ENCODE assay signal across 19 mouse cellular contexts in genomic region chr17:50600178-50600577, GRCm38 (mm10).
A peak's percentile ranks its signal among the peaks of the same experiment; 100 is the strongest.
DNase-seq lines count a peak whose midpoint lies in the region; ATAC-seq and TF ChIP-seq lines count a peak whose summit lies in the region.
"Had no signal": no experiment of that assay in that cellular context is flagged by ENCODE, and none has a peak within 500 bp of the region (broad histone marks: within the 10 kb centered on the region; RNA-seq: fewer than 3 reads in every experiment).

No protein-coding gene starts in this region.

- no peaks in the 10 kb centered on the region for H3K36me3 ChIP-seq in heart, embryonic 16.5 days (ENCODE audit: control insufficient read depth, insufficient read depth)
- no peaks in the 10 kb centered on the region for H3K36me3 ChIP-seq in lung, embryonic 14.5 days (ENCODE audit: insufficient read depth)
- no peaks in the 10 kb centered on the region for H3K36me3 ChIP-seq in lung, postnatal 0 days (ENCODE audit: insufficient read depth, low read length)
- peaks cover 1 to 22% of the 10 kb centered on the region in 2 experiments; a peak in 3 of 4 replicates for H3K36me3 ChIP-seq in MEL (ENCODE audit: control insufficient read depth in 1 of 2, insufficient read depth in 2 of 2, low read length in 2 of 2)
- no peaks in the 10 kb centered on the region for H3K36me3 ChIP-seq in intestine, embryonic 16.5 days (ENCODE audit: control insufficient read depth, insufficient read depth, low read length)
- H3K36me3 ChIP-seq: limb, embryonic 10.5 days; neural tube, embryonic 12.5 days had no signal

- H3K4me1 ChIP-seq in heart, embryonic 16.5 days (ENCODE audit: control insufficient read depth, insufficient read depth, low read length) = peaks cover 9% of the 10 kb centered on the region
- H3K4me1 ChIP-seq in lung, embryonic 14.5 days (ENCODE audit: insufficient read depth) = no peaks in the 10 kb centered on the region
- no peaks in the 10 kb centered on the region; the same call in 1 of the 2 replicates for H3K4me1 ChIP-seq in lung, postnatal 0 days (ENCODE audit: insufficient read depth, low read depth, low read length)
- peaks cover 9 to 10% of the 10 kb centered on the region in 2 experiments for H3K4me1 ChIP-seq in MEL (ENCODE audit: control insufficient read depth in 1 of 2, insufficient read depth in 2 of 2, low read length in 2 of 2)
- peaks cover 8% of the 10 kb centered on the region for H3K4me1 ChIP-seq in intestine, embryonic 16.5 days (ENCODE audit: control insufficient read depth, insufficient read depth, low read length)
- H3K4me1 ChIP-seq: limb, embryonic 10.5 days; neural tube, embryonic 12.5 days had no signal

- TF ChIP-seq EP300 in lung, postnatal 0 days (IDR thresholded peaks at IDR 0.05) = no peak
- TF ChIP-seq EP300 in MEL (IDR thresholded peaks at IDR 0.05; ENCODE audit: low read depth in 1 of 2, low read length in 2 of 2) = no peak

- no peak; the same call in 1 of the 2 replicates for ATAC-seq in heart, embryonic 16.5 days (replicated peaks; ENCODE audit: extremely low read depth, insufficient read depth, low FRiP score)
- no peak for ATAC-seq in lung, embryonic 14.5 days (ENCODE audit: insufficient read depth)
- ATAC-seq in lung, postnatal 0 days = no peak
- peak; percentile 54 for ATAC-seq in intestine, embryonic 16.5 days
- ATAC-seq: forebrain, embryonic 13.5 days; hindbrain, postnatal 0 days; liver, postnatal 0 days had no signal

- H3K9me3 ChIP-seq in heart, embryonic 16.5 days (replicated peaks; ENCODE audit: control insufficient read depth, low read length) = no peaks in the 10 kb centered on the region
- H3K9me3 ChIP-seq in lung, embryonic 14.5 days (ENCODE audit: low read depth, low read length) = no peaks in the 10 kb centered on the region
- H3K9me3 ChIP-seq in lung, postnatal 0 days (ENCODE audit: low read length) = no peaks in the 10 kb centered on the region
- H3K9me3 ChIP-seq in MEL (replicated peaks; ENCODE audit: insufficient read depth, low read length) = no peaks in the 10 kb centered on the region
- H3K9me3 ChIP-seq in intestine, embryonic 16.5 days (ENCODE audit: control insufficient read depth, low read length) = no peaks in the 10 kb centered on the region
- H3K9me3 ChIP-seq: forebrain, embryonic 13.5 days; limb, embryonic 10.5 days; neural tube, embryonic 12.5 days had no signal

- TF ChIP-seq CTCF in lung, embryonic 14.5 days (IDR thresholded peaks at IDR 0.05; ENCODE audit: low read depth) = no peak
- no peak for TF ChIP-seq CTCF in lung, postnatal 0 days (IDR thresholded peaks at IDR 0.05)
- TF ChIP-seq CTCF in MEL (IDR thresholded peaks at IDR 0.05 in 2 of 3, conservative IDR thresholded peaks at IDR 0.05 in 1 of 3; ENCODE audit: control insufficient read depth in 1 of 3, insufficient read depth in 1 of 3, low read depth in 2 of 3, low read length in 3 of 3, poor library complexity in 1 of 3, severe bottlenecking in 1 of 3) = no peak

- no peak overlapping the region for H3K4me2 ChIP-seq in heart, embryonic 16.5 days (ENCODE audit: low read depth, low read length)
- no peak overlapping the region for H3K4me2 ChIP-seq in lung, embryonic 14.5 days
- H3K4me2 ChIP-seq in lung, postnatal 0 days (replicated peaks; ENCODE audit: low read depth, low read length) = no peak overlapping the region
- no peak overlapping the region for H3K4me2 ChIP-seq in intestine, embryonic 16.5 days (ENCODE audit: low read depth, low read length)
- H3K4me2 ChIP-seq: forebrain, embryonic 13.5 days; midbrain, embryonic 11.5 days; neural tube, embryonic 12.5 days had no signal

- no peaks in the 10 kb centered on the region for H3K27me3 ChIP-seq in heart, embryonic 16.5 days (ENCODE audit: control insufficient read depth, insufficient read depth, low read length)
- no peaks in the 10 kb centered on the region for H3K27me3 ChIP-seq in lung, embryonic 14.5 days (ENCODE audit: insufficient read depth, low read length)
- no peaks in the 10 kb centered on the region for H3K27me3 ChIP-seq in lung, postnatal 0 days (replicated peaks; ENCODE audit: insufficient read depth, low read length)
- no peaks in the 10 kb centered on the region for H3K27me3 ChIP-seq in MEL (ENCODE audit: control insufficient read depth in 1 of 2, insufficient read depth in 2 of 2, low read length in 2 of 2)
- no peaks in the 10 kb centered on the region for H3K27me3 ChIP-seq in intestine, embryonic 16.5 days (replicated peaks; ENCODE audit: control insufficient read depth, insufficient read depth, low read length)
- H3K27me3 ChIP-seq: forebrain, embryonic 13.5 days; neural tube, embryonic 12.5 days had no signal

- peaks cover 50% of the 10 kb centered on the region for H3K79me2 ChIP-seq in MEL (ENCODE audit: control insufficient read depth, insufficient read depth, low read length, poor library complexity)

- no peak overlapping the region for H3K9ac ChIP-seq in heart, embryonic 16.5 days (ENCODE audit: low read length)
- no peak overlapping the region for H3K9ac ChIP-seq in lung, embryonic 14.5 days
- no peak overlapping the region for H3K9ac ChIP-seq in lung, postnatal 0 days (replicated peaks; ENCODE audit: low read depth)
- no peak overlapping the region for H3K9ac ChIP-seq in MEL (ENCODE audit: control insufficient read depth, low read depth, low read length, poor library complexity, severe bottlenecking)
- H3K9ac ChIP-seq in intestine, embryonic 16.5 days (ENCODE audit: low read depth, low read length) = no peak overlapping the region
- H3K9ac ChIP-seq: forebrain, embryonic 13.5 days; liver, postnatal 0 days; neural tube, embryonic 12.5 days had no signal

- H3K4me3 ChIP-seq in heart, embryonic 16.5 days (ENCODE audit: low read length) = no peak overlapping the region
- no peak overlapping the region for H3K4me3 ChIP-seq in lung, embryonic 14.5 days (ENCODE audit: low read depth, low read length)
- no peak overlapping the region for H3K4me3 ChIP-seq in lung, postnatal 0 days (ENCODE audit: low read depth, low read length)
- H3K4me3 ChIP-seq in MEL (ENCODE audit: control insufficient read depth in 1 of 2, insufficient read depth in 1 of 2, low read depth in 2 of 2, low read length in 2 of 2) = no peak overlapping the region
- H3K4me3 ChIP-seq in intestine, embryonic 16.5 days (ENCODE audit: low read length) = no peak overlapping the region
- H3K4me3 ChIP-seq: forebrain, embryonic 13.5 days; limb, embryonic 10.5 days; neural tube, embryonic 12.5 days had no signal

- no peak for DNase-seq in heart, adult 11 months
- DNase-seq in lung, embryonic 14.5 days = peak; percentile 51
- DNase-seq in lung, postnatal 0 days (ENCODE audit: low spot score) = no peak
- DNase-seq in MEL (ENCODE audit: low read depth, low spot score) = peak; percentile 19
- DNase-seq in layer of hippocampus, adult 8-10 months (ENCODE audit: low spot score in 2 of 2) = no peak
- DNase-seq: adrenal gland, adult 2 months; cerebellum, adult 2 months; gastrocnemius, postnatal 36 days; heart, postnatal 36 days; kidney, postnatal 4 days; liver, postnatal 0 days; thymus, postnatal 25 days had no signal

- WGBS in heart, embryonic 16.5 days = 39% methylated on average over 6 of the region's 6 CpGs
- 49% methylated on average over 6 of the region's 6 CpGs for WGBS in lung, embryonic 14.5 days
- 51% methylated on average over 6 of the region's 6 CpGs for WGBS in lung, postnatal 0 days
- 61% methylated on average over 6 of the region's 6 CpGs for WGBS in intestine, embryonic 16.5 days

- no peak for TF ChIP-seq RAD21 in MEL (IDR thresholded peaks at IDR 0.05; ENCODE audit: low read depth, low read length)

- H3K27ac ChIP-seq in heart, embryonic 16.5 days (ENCODE audit: low read length) = peak overlapping the region; percentile 37
- no peak overlapping the region for H3K27ac ChIP-seq in lung, embryonic 14.5 days (ENCODE audit: low read depth)
- H3K27ac ChIP-seq in lung, postnatal 0 days (ENCODE audit: low read length) = no peak overlapping the region
- H3K27ac ChIP-seq in MEL (ENCODE audit: control insufficient read depth, low read depth, low read length) = peak overlapping the region; percentile 5; the same call in 1 of the 2 replicates
- H3K27ac ChIP-seq in intestine, embryonic 16.5 days (ENCODE audit: low read length) = no peak overlapping the region
- H3K27ac ChIP-seq: forebrain, embryonic 13.5 days; hindbrain, postnatal 0 days; limb, embryonic 10.5 days; neural tube, embryonic 12.5 days had no signal

- TF ChIP-seq POLR2A in MEL (IDR thresholded peaks at IDR 0.05; ENCODE audit: control insufficient read depth in 1 of 2, insufficient read depth in 1 of 2, low read depth in 1 of 2, low read length in 2 of 2, poor library complexity in 1 of 2) = no peak

TF ChIP-seq in MEL, 35 proteins besides CTCF, POLR2A, EP300 and RAD21:
- TF ChIP-seq ZNF384 (IDR thresholded peaks at IDR 0.05; ENCODE audit: low read depth, low read length) (peak; percentile 44), MEF2A (IDR thresholded peaks at IDR 0.05; ENCODE audit: extremely low read depth, insufficient replicate concordance, low read depth, low read length, poor library complexity, severe bottlenecking) (no peak)
TF ChIP-seq in MEL: peak in this region for 1.

Comparison
In these comparisons a context has a peak if more than half of its experiments do, and no peak if none do; other contexts are left out.
1. DNase-seq: peak in lung, embryonic 14.5 days (single experiment) and MEL (single experiment); none in heart, adult 11 months (single experiment), lung, postnatal 0 days (single experiment) and layer of hippocampus, adult 8-10 months (0 of 2).
2. H3K27ac ChIP-seq: peak in heart, embryonic 16.5 days (single experiment) and MEL (single experiment); none in lung, embryonic 14.5 days (single experiment), lung, postnatal 0 days (single experiment) and intestine, embryonic 16.5 days (single experiment).